Mouse (Mus musculus): ENCODE data around the gene Adora2a.
"Not testable (repeated sequence)": the region's sequence is repeated elsewhere in the genome, so short reads cannot be mapped to it uniquely, and the experiment has no call there.

Adora2a gene

GRCm38 (mm10) chr10:75345265-75345664 is 28.6 kb downstream of the Adora2a start:
- DNase-seq (ENCODE audit: low read depth, low spot score) = no peak

GRCm38 (mm10) chr10:75350564-75350963 is 33.9 kb downstream of the Adora2a start:
- no peak for DNase-seq (ENCODE audit: low read depth, low spot score)

GRCm38 (mm10) chr10:75352541-75352940 is 35.9 kb downstream of the Adora2a start:
- no peak for DNase-seq (ENCODE audit: low read depth, low spot score)

GRCm38 (mm10) chr10:75353838-75354241 is 37.2 kb downstream of the Adora2a start:
- not testable (repeated sequence) for DNase-seq (ENCODE audit: low read depth, low spot score)

GRCm38 (mm10) chr10:75355341-75355740 is 38.7 kb downstream of the Adora2a start:
- DNase-seq (ENCODE audit: low read depth, low spot score) = no peak

GRCm38 (mm10) chr10:75364214-75364690 is 47.6 kb downstream of the Adora2a start:
- DNase-seq (ENCODE audit: low read depth, low spot score) = not testable (repeated sequence)

GRCm38 (mm10) chr10:75364796-75365195 is 48.1 kb downstream of the Adora2a start:
- DNase-seq (ENCODE audit: low read depth, low spot score) = no peak

GRCm38 (mm10) chr10:75365231-75365633 is 48.6 kb downstream of the Adora2a start:
- no peak for DNase-seq (ENCODE audit: low read depth, low spot score)

GRCm38 (mm10) chr10:75373655-75374351 is 57.1 kb downstream of the Adora2a start:
- DNase-seq (ENCODE audit: low read depth, low spot score) = not testable (repeated sequence)

- no peak for DNase-seq (ENCODE audit: low read depth, low spot score)
Observed at GRCm38 (mm10) chr10:75378688-75379087, 62.0 kb downstream of the Adora2a start.
